Mouse (Mus musculus): Measurements from ENCODE around the gene Olfr1347. TPM values are rescaled to one million over a fixed set of nuclear protein-coding genes. Genes with fewer than 3 reads are reported as not detected.

Olfr1347 gene
- polyA plus RNA-seq (2014; fragmentation: Illumina TruSeq; extraction: RNeasy Lipid Tissue Mini Kit (QIAGEN cat#74804); ENCODE audit: low read depth, low replicate concordance), result not detected

DNA sequence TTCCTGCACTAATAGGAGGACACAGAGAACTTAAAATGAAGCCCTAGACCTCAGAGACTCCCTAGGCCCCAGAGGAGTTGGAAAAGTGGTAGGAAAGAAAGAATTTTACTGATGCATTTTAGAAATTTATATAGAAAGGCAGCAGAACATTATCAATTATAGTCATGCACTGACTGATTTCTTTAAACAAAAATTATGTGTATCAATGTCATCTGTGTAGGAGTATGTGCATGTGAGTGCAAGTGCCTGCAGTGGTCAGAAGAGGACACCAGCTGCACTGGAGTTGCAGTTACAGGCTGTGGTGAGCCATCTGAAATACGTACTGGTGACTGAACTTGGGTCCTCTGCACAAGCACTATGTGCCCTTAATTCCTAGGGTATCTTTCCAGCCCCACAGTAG, at the start of gene Olfr1347:
Gene Olfr1347, minus strand, starts transcription at position 101 of the 400 bp plus-strand sequence.

GRCm38 (mm10) chr7:6522850-6523249, 23.3 kb upstream of the Olfr1347 start, which contains the start of gene Olfr1349:
TSS of gene Olfr1349 (minus strand) at chr7:6522950.

GRCm38 (mm10) chr7:6508648-6509047, 9.1 kb upstream of the Olfr1347 start, which contains the start of gene Olfr1348:
TSS of gene Olfr1348 (minus strand) at chr7:6508748.

DNA sequence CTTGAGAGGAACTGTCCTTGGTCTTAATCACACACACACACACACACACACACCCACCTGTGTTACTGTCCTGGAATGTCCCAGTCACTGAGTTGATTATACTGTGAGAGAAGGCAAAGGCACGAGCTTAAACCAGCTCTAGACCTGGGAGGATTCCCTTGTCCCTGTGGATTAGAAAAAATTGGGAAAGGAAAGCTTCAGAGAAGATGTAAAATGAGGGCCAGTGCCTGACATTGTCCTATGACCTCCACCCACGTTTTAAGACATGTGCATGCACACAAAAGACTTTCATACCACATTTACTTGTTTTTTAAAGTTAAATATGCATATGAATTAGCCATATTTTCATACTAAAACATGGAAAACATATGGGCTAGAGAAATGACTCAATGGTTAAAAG, 12.7 kb downstream of the Olfr1347 start, which contains the start of gene Olfr5:
Gene Olfr5, minus strand, starts transcription at position 101 of the 400 bp plus-strand sequence.

GRCm38 (mm10) chr7:6466951-6467350, 32.6 kb downstream of the Olfr1347 start, which contains the start of gene Olfr1346:
TSS of gene Olfr1346 (plus strand) at chr7:6467101.

DNA sequence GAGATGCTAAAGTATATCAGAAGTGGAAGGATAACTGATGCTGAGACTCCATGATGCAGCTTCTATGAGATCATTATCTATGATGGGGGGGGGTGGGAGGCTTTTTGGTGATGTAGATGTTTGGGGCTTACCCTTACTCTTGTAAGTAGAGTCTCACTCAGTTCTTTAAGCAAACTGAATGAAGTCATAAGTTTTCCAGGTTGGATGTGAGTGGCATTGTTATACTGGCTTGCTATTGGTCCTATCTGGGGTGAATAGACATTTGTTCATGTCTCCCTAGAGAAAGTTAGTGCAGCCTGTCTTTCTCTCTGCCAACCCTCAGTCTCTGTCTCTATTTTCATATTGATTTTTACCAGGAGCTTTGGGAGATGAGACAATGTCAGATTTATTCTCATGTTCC, 43.7 kb downstream of the Olfr1347 start, which contains the start of gene Olfr1336:
Gene Olfr1336, plus strand, starts transcription at position 301 of the 400 bp plus-strand sequence.

DNA sequence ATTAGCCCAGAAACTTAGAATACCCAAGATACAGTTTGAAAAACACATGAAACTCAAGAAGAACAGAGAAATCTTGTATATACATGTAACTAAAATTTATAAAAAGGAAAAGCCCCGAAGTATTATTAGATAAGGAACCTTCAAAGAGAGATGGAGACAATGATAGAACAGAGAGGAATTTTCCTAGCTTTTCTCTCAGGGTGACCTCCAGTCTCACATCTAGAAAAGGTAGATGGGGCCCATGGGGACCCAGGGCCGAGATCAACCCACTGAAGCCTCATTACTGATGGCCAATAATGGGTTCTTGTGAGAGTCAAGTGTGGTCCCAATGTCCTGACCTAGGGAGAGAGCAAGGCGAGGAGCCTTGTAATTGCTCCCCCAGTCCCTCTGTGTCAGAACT, 61.2 kb downstream of the Olfr1347 start, which contains the start of gene Olfr1344:
Gene Olfr1344, plus strand, starts transcription at position 301 of the 400 bp plus-strand sequence.

Other genes starting within 250 kb of the Olfr1347 start
- not detected for gene Epp13, start 247.0 kb downstream of the Olfr1347 start, polyA plus RNA-seq (2014; fragmentation: Illumina TruSeq; extraction: RNeasy Lipid Tissue Mini Kit (QIAGEN cat#74804); ENCODE audit: low read depth, low replicate concordance)
- gene Zfp667, start 213.2 kb downstream of the Olfr1347 start, polyA plus RNA-seq (2014; fragmentation: Illumina TruSeq; extraction: RNeasy Lipid Tissue Mini Kit (QIAGEN cat#74804); ENCODE audit: low read depth, low replicate concordance), result 8.7 TPM
- 3.1 TPM for gene Zfp583, start 168.5 kb downstream of the Olfr1347 start, polyA plus RNA-seq (2014; fragmentation: Illumina TruSeq; extraction: RNeasy Lipid Tissue Mini Kit (QIAGEN cat#74804); ENCODE audit: low read depth, low replicate concordance)
- gene Gm3854, start 156.0 kb downstream of the Olfr1347 start, polyA plus RNA-seq (2014; fragmentation: Illumina TruSeq; extraction: RNeasy Lipid Tissue Mini Kit (QIAGEN cat#74804); ENCODE audit: low read depth, low replicate concordance), result 0.93 TPM
- 5.0 TPM for gene Zfp78, start 136.5 kb downstream of the Olfr1347 start, polyA plus RNA-seq (2014; fragmentation: Illumina TruSeq; extraction: RNeasy Lipid Tissue Mini Kit (QIAGEN cat#74804); ENCODE audit: low read depth, low replicate concordance)
- 4.0 TPM for gene Zfp28, start 116.5 kb downstream of the Olfr1347 start, polyA plus RNA-seq (2014; fragmentation: Illumina TruSeq; extraction: RNeasy Lipid Tissue Mini Kit (QIAGEN cat#74804); ENCODE audit: low read depth, low replicate concordance)
- not detected for gene Smim17, start 101.0 kb downstream of the Olfr1347 start, polyA plus RNA-seq (2014; fragmentation: Illumina TruSeq; extraction: RNeasy Lipid Tissue Mini Kit (QIAGEN cat#74804); ENCODE audit: low read depth, low replicate concordance)
- not detected for gene Gm20715, start 89.5 kb downstream of the Olfr1347 start, polyA plus RNA-seq (2014; fragmentation: Illumina TruSeq; extraction: RNeasy Lipid Tissue Mini Kit (QIAGEN cat#74804); ENCODE audit: low read depth, low replicate concordance)
- gene Olfr1344, start 61.1 kb downstream of the Olfr1347 start, polyA plus RNA-seq (2014; fragmentation: Illumina TruSeq; extraction: RNeasy Lipid Tissue Mini Kit (QIAGEN cat#74804); ENCODE audit: low read depth, low replicate concordance), result not detected
- not detected for gene Olfr1336, start 43.6 kb downstream of the Olfr1347 start, polyA plus RNA-seq (2014; fragmentation: Illumina TruSeq; extraction: RNeasy Lipid Tissue Mini Kit (QIAGEN cat#74804); ENCODE audit: low read depth, low replicate concordance)
- not detected for gene Olfr1346, start 32.7 kb downstream of the Olfr1347 start, polyA plus RNA-seq (2014; fragmentation: Illumina TruSeq; extraction: RNeasy Lipid Tissue Mini Kit (QIAGEN cat#74804); ENCODE audit: low read depth, low replicate concordance)
- gene Olfr5, start 12.8 kb downstream of the Olfr1347 start, polyA plus RNA-seq (2014; fragmentation: Illumina TruSeq; extraction: RNeasy Lipid Tissue Mini Kit (QIAGEN cat#74804); ENCODE audit: low read depth, low replicate concordance), result not detected
- gene Olfr1348, start 9.0 kb upstream of the Olfr1347 start, polyA plus RNA-seq (2014; fragmentation: Illumina TruSeq; extraction: RNeasy Lipid Tissue Mini Kit (QIAGEN cat#74804); ENCODE audit: low read depth, low replicate concordance), result not detected
- not detected for gene Olfr1349, start 23.2 kb upstream of the Olfr1347 start, polyA plus RNA-seq (2014; fragmentation: Illumina TruSeq; extraction: RNeasy Lipid Tissue Mini Kit (QIAGEN cat#74804); ENCODE audit: low read depth, low replicate concordance)
- gene Olfr1350, start 65.1 kb upstream of the Olfr1347 start, polyA plus RNA-seq (2014; fragmentation: Illumina TruSeq; extraction: RNeasy Lipid Tissue Mini Kit (QIAGEN cat#74804); ENCODE audit: low read depth, low replicate concordance), result not detected
- gene Zim1, start 196.7 kb upstream of the Olfr1347 start, polyA plus RNA-seq (2014; fragmentation: Illumina TruSeq; extraction: RNeasy Lipid Tissue Mini Kit (QIAGEN cat#74804); ENCODE audit: low read depth, low replicate concordance), result 3.5 TPM
- 22.6 TPM for gene Peg3, start 230.7 kb upstream of the Olfr1347 start, polyA plus RNA-seq (2014; fragmentation: Illumina TruSeq; extraction: RNeasy Lipid Tissue Mini Kit (QIAGEN cat#74804); ENCODE audit: low read depth, low replicate concordance)
- 0.24 TPM for gene Usp29, start 230.8 kb upstream of the Olfr1347 start, polyA plus RNA-seq (2014; fragmentation: Illumina TruSeq; extraction: RNeasy Lipid Tissue Mini Kit (QIAGEN cat#74804); ENCODE audit: low read depth, low replicate concordance)

Measured in kidney, adult 10 weeks (tissue).